Mouse (Mus musculus): ENCODE measurements around the gene Map3k11.

DNA sequence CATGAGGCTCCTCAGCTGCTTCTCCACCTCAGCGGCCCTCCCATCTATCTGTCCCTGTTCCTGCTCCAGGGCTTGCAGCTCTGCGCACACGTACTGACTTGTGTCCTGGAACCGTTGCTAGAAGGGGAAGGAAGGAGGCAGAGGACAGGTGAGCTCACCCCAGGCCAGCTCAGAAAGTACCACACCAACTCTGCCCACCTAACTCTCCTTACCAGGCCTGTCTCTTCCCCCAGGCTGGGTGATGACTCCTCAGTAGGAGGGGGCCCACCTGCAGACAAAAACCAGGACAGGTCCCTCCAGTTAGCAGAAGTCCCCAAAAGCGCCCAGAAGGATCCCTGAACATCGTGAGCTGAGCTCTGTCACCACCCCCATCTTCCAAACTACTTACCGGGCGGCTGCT, 22.0 kb downstream of the Map3k11 start:
- TF ChIP-seq CTCF (IDR thresholded peaks at IDR 0.05; ENCODE audit: extremely low read depth, insufficient read depth, insufficient read length, insufficient replicate concordance) (no peak), POLR2A (IDR thresholded peaks at IDR 0.05; ENCODE audit: low read depth, low read length) (no peak)
